Mouse (Mus musculus) left cerebral cortex, adult 2 months (tissue): ENCODE results near the gene AW011738. TPM values are rescaled to one million over a fixed set of nuclear protein-coding genes. Genes with fewer than 3 reads are reported as not detected.

Source experiments
- DNase-seq, 2 experiments: peaks; one replicate each; pipeline ENCODE4 v3.0.0; 2021 to 2022; ENCODE audit warnings: low spot score in 2 of 2, mixed read lengths in 1 of 2; ENCODE audit errors: extremely low spot score in 1 of 2
- H3K27ac ChIP-seq: fragments of 200-600 bp; 2 replicates; pipeline ENCODE4 v1.8.1; 2022
- H3K4me3 ChIP-seq: fragments of 200-600 bp; 2 replicates; pipeline ENCODE4 v1.8.1; 2022
- CTCF ChIP-seq: fragments of 200-600 bp; IDR thresholded peaks from 2 replicates; pipeline ENCODE4 v1.8.1; 2022; ENCODE audit warnings: antibody characterized with exemption, mild to moderate bottlenecking, moderate library complexity
- intact Hi-C: fragments of 180-260 bp; cut with DNase I; formaldehyde crosslinking; loops from one replicate; pipeline ENCODE4 v1.15.1; 2025
- microRNA-seq, 2 experiments: library from miRNA; unstranded; fragments of <30 nt; microRNA quantifications; one replicate each; pipeline ENCODE4 v1.2.0; 2021
- total RNA-seq, 2 experiments: library from RNA; stranded (reverse); gene quantifications; 2 replicates each; pipeline ENCODE4 v1.2.3; 2021

AW011738 gene
- total RNA-seq, 2 experiments from 2014 or later: 6.4 to 6.6 TPM

DNA sequence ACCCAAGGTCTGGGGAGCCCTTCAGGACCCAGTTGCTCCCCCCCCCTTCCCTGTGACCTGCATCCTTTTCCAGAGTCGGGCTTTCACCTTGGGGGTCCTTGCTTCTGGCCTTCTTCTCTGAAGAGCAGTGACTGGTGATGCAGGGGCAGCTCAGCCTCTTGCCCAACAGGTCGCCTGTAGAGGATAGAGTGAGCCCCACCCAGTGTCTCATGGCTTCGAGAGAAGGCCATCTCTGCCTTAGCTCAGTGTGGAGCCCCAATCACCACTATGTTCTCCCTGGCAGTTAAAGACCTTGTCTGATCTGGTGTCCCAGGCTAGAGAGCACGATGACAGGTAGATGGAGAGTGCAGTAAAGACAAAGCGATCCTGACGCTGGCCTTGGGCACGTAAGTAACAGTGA lies 49.0 kb downstream of the AW011738 start:
- TF ChIP-seq CTCF: no peak
- H3K4me3 ChIP-seq: no peak overlapping the region
- intact Hi-C loops: no loop called here
- no peak overlapping the region for H3K27ac ChIP-seq
- DNase-seq: no peak

DNA sequence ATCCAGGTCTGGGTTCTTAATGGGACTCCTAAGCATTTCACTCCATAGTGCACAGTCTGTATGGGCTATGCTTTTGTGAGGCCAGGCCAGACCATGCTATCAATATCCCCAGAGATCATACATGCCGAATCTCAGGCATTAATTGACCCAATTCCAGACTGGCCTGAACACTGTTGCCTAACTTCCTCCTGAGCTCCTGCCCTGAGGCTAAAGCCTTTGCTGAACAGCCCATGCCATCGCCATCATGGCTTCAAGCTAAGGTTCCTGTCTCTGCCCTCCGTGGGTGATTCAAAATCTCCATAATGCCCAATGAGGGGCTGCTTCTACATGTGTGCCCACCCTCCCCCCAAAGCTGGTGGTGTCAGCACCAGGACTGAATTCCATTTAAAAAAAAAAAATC lies 49.5 kb downstream of the AW011738 start:
- intact Hi-C loops: no loop called here
- DNase-seq: no peak
- no peak for TF ChIP-seq CTCF
- Histone ChIP-seq H3K4me3 (no peak overlapping the region), H3K27ac (no peak overlapping the region)

DNA sequence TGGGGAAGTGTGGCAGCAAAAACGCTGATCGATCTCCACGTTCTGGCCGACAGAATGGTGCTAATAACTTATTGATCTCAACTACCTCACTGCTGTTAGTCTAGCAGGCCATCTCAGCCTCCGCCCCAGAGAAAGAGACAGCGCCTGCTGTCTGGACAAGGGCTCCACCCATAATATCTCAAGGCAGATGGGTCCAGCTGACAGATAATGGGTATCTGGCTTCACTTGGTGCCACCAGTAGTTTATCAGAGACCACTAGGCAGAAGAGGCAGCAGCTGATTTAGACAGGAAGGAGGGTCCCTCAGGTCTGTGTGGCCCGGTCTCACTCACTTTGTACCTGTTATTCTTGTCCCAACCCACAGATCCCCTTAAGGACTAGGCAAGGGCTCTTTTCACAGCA lies 49.9 kb downstream of the AW011738 start:
- no peak overlapping the region for H3K4me3 ChIP-seq
- intact Hi-C loops: no loop called here
- no peak for DNase-seq
- no peak for TF ChIP-seq CTCF
- H3K27ac ChIP-seq: no peak overlapping the region

DNA sequence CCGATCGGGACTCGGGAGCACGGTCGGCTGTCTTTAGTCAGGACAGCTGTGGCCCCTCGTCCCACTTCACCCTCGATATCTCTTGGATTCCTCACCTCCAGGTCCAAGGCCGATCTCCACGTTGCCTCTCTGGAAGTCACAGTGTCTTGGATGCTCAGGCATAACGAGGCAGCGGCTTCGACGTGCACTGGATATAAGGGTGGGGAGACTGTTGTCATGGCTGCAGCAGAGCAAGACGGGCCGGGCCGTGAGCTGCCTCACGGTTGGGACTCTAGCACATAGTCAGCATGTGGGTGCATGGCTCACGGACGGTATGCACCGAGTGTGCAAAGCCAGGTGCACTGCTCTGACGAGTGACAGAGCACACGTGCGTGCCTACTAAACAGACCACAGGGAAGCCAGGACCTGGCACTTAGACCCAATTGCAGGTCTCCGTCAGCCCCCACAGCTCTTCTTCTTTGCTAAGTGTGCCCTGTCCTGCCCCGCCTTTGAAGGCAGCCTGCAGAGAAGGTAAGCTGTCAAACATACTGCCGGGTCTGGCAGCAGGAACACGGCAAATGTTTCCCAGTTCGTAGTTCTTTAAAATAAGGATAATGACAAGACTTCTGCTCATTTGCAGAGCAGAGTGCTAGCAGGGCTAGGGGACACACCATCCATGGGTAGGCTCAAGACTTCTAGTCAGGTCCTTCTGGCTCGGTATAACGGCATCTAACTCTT lies 51.4 kb downstream of the AW011738 start:
- H3K27ac ChIP-seq: no peak overlapping the region
- intact Hi-C loops: no loop called here
- TF ChIP-seq CTCF: no peak
- no peak overlapping the region for H3K4me3 ChIP-seq
- DNase-seq: no peak

Small RNA genes lying within 50 kb of the gene (microRNA-seq; reads per million reads assigned to microRNA genes)
- gene Mir7658: 3.4 to 4.5 reads per million in 2 experiments

Other genes starting within 250 kb of the AW011738 start
- 10 to 100 TPM; 18.9 to 19.7 TPM for gene C1qtnf12, start 241.0 kb upstream of the AW011738 start, total RNA-seq
- gene B3galt6, start 210.7 kb upstream of the AW011738 start, total RNA-seq: 10 to 100 TPM in 1 of 2 experiments, 1 to 10 TPM in 1; 9.1 to 10.8 TPM
- gene Sdf4, start 210.4 kb upstream of the AW011738 start, total RNA-seq: 100 to 1,000 TPM; 187 to 193 TPM
- gene Tnfrsf4, start 189.5 kb upstream of the AW011738 start, total RNA-seq: 1 to 10 TPM; 1.7 to 2.4 TPM
- not detected for gene Tnfrsf18, start 177.1 kb upstream of the AW011738 start, total RNA-seq
- under 1 TPM in 1 of 2 experiments, not detected in 1; 0.79 TPM for gene Ttll10, start 143.9 kb upstream of the AW011738 start, total RNA-seq
- gene 9430015G10Rik, start 93.3 kb upstream of the AW011738 start, total RNA-seq: 10 to 100 TPM; 30.7 to 34.7 TPM
- gene Rnf223, start 72.8 kb upstream of the AW011738 start, total RNA-seq: 1 to 10 TPM in 1 of 2 experiments, under 1 TPM in 1; 0.95 to 1.3 TPM
- gene Agrn, start 5.8 kb upstream of the AW011738 start, total RNA-seq: 100 to 1,000 TPM; 142 to 147 TPM
- gene Isg15, start 2.5 kb upstream of the AW011738 start, total RNA-seq: 1 to 10 TPM; 1.1 to 1.5 TPM
- gene Perm1, start 12.6 kb downstream of the AW011738 start, total RNA-seq: under 1 TPM; 0.25 to 0.30 TPM
- 10 to 100 TPM; 39.6 to 39.8 TPM for gene Plekhn1, start 31.6 kb downstream of the AW011738 start, total RNA-seq
- gene Noc2l, start 32.7 kb downstream of the AW011738 start, total RNA-seq: 10 to 100 TPM; 73.5 to 76.6 TPM
- 1 to 10 TPM; 5.3 to 6.3 TPM for gene Samd11, start 52.4 kb downstream of the AW011738 start, total RNA-seq
- gene Vmn2r-ps159, start 127.8 kb downstream of the AW011738 start, total RNA-seq: not detected